Mouse (Mus musculus) limb, embryonic 13.5 days (tissue): ENCODE measurements at regions not wholly inside any gene's neighbourhood (a gene's known extent, or its start where the extent isn't known, plus 50 kb on each side); places are given as distances from the start of the nearest gene placed in this dataset.

ENCODE experiments used
- ATAC-seq: fragments of 200-750 bp; cut with Nextera tagmentation; 2 replicates; pipeline ENCODE4 v1.8.0; 2017; ENCODE audit warnings: low read depth, moderate number of reproducible peaks, moderate TSS enrichment; ENCODE audit not compliant: low FRiP score
- H3K27ac ChIP-seq: fragments of 300-500 bp; sonication (generic); 2 replicates; pipeline ENCODE4 v1.5.1; 2015; ENCODE audit warnings: inconsistent platforms, mild to moderate bottlenecking, moderate library complexity
- H3K27me3 ChIP-seq: fragments of 300-500 bp; sonication (generic); 2 replicates; pipeline ENCODE4 v1.6.1; 2015; ENCODE audit warnings: mild to moderate bottlenecking, inconsistent platforms
- H3K36me3 ChIP-seq: fragments of 300-500 bp; sonication (generic); 2 replicates; pipeline ENCODE4 v1.6.1; 2015; ENCODE audit warnings: inconsistent platforms, mild to moderate bottlenecking, moderate library complexity
- H3K4me1 ChIP-seq: fragments of 300-500 bp; sonication (generic); 2 replicates; pipeline ENCODE4 v1.6.1; 2015; ENCODE audit warnings: inconsistent platforms
- H3K4me2 ChIP-seq: fragments of 300-500 bp; sonication (generic); replicated peaks from 2 replicates; pipeline ENCODE4 v1.6.1; 2015; ENCODE audit warnings: inconsistent platforms, mild to moderate bottlenecking, moderate library complexity
- H3K4me3 ChIP-seq: fragments of 300-500 bp; sonication (generic); 2 replicates; pipeline ENCODE4 v1.5.1; 2015; ENCODE audit warnings: moderate library complexity, mild to moderate bottlenecking, inconsistent platforms
- H3K9ac ChIP-seq: fragments of 300-500 bp; sonication (generic); 2 replicates; pipeline ENCODE4 v1.6.1; 2015; ENCODE audit warnings: mild to moderate bottlenecking, inconsistent platforms
- H3K9me3 ChIP-seq: fragments of 300-500 bp; sonication (generic); 2 replicates; pipeline ENCODE4 v1.6.1; 2016; ENCODE audit warnings: inconsistent platforms
- WGBS: fragments of 180-500 bp; shearing (Covaris S2); methylation state at CpG from one replicate; pipeline ENCODE4 v1.1.7; 2015; 5-methylcytosine and 5-hydroxymethylcytosine counted together

GRCm38 (mm10) chr3:154385831-154386312 lies 55.4 kb upstream of the Lhx8 start:
- Histone ChIP-seq H3K4me3 (no peak overlapping the region), H3K27me3 (peaks cover 14% of the 10 kb centered on the region; the same call in 1 of the 2 replicates), H3K4me1 (no peaks in the 10 kb centered on the region), H3K9ac (no peak overlapping the region), H3K4me2 (no peak overlapping the region), H3K36me3 (no peaks in the 10 kb centered on the region), H3K9me3 (no peaks in the 10 kb centered on the region), H3K27ac (no peak overlapping the region)
- WGBS: 17% methylated on average over 10 of the region's 10 CpGs
- no peak for ATAC-seq

GRCm38 (mm10) chr3:154382811-154383210 lies 52.4 kb upstream of the Lhx8 start:
- no peak overlapping the region for H3K4me3 ChIP-seq
- no peak overlapping the region for H3K9ac ChIP-seq
- H3K27ac ChIP-seq: no peak overlapping the region
- H3K27me3 ChIP-seq: peaks cover 16% of the 10 kb centered on the region; the same call in 1 of the 2 replicates
- no peaks in the 10 kb centered on the region for H3K36me3 ChIP-seq
- no peak for ATAC-seq
- no peaks in the 10 kb centered on the region for H3K4me1 ChIP-seq
- no peak overlapping the region for H3K4me2 ChIP-seq
- H3K9me3 ChIP-seq: no peaks in the 10 kb centered on the region
- 86% methylated on average over 6 of the region's 6 CpGs for WGBS

- Histone ChIP-seq H3K9ac (no peak overlapping the region), H3K9me3 (no peaks in the 10 kb centered on the region), H3K27me3 (0 out of 2 replicates have a peak, but pooled peaks cover 14% of the 10 kb centered on the region), H3K27ac (no peak overlapping the region), H3K4me2 (no peak overlapping the region), H3K4me3 (no peak overlapping the region), H3K4me1 (no peaks in the 10 kb centered on the region), H3K36me3 (no peaks in the 10 kb centered on the region)
- no peak for ATAC-seq
- 46% methylated on average over 5 of the region's 5 CpGs for WGBS
Measured at GRCm38 (mm10) chr3:154381561-154381960, 51.1 kb upstream of the Lhx8 start.
